Mouse (Mus musculus) effector memory CD4-positive, alpha-beta T cell, adult 5 months (primary cell): ENCODE data around the gene 2510009E07Rik. TPM values are rescaled to one million over a fixed set of nuclear protein-coding genes. Genes with fewer than 3 reads are reported as not detected.

Source experiments
- polyA plus RNA-seq: library from polyadenylated mRNA; unstranded; fragments of 100-300 nt; shearing (Covaris generic); gene quantifications from one replicate; pipeline ENCODE4 v1.2.1, GENCODE M21; 2017

2510009E07Rik gene
- 1.4 TPM for polyA plus RNA-seq

DNA sequence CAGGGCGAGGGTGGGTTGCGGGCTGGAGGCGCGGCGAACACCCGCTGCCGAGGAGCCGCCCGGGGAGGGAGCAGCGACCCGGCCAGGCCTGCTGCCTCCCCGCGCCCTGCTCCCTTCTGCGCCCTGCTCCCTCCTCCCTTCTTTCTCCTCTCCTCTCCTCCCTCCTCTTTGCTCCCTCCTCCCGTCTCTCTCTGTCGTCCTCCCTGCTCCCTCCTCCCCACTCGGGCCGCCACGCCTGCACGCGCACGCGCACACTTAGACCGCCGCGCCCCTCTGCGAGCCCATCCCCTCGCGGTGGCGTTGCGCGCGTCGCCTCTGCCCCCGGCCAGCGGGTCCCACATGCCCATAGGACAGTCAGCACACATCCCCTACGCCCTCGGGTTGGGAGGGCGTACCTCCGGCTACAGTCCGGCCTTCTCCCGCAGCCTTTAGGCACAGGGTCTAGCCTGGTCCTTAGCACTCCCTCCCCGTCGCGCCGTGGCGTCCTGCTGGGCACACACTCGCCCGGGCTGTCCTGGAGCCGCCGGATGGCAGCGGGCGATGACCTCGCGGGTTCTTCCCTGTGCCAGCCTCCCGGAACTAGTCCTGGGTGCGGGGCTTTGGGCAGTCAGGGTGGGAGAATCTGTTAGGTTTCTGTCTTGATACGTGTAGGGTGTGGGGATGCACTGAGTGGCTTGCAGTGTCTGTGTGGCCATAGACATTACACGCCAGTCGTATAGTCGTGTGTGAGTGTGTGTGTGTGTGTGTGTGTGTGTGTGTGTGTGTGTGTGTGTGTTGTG lies at the start of gene 2510009E07Rik:
Gene 2510009E07Rik, minus strand, starts transcription at position 203 of the 779 bp plus-strand sequence.

Other genes with a start within 250 kb of the 2510009E07Rik start
- 8.6 TPM for gene Ehhadh, start 93.1 kb upstream of the 2510009E07Rik start, polyA plus RNA-seq
- 0.21 TPM for gene Map3k13, start 99.7 kb upstream of the 2510009E07Rik start, polyA plus RNA-seq